Mouse (Mus musculus): Measurements from ENCODE around the gene Cryba2. TPM values are rescaled to one million over a fixed set of nuclear protein-coding genes. Genes with fewer than 3 reads are reported as not detected.

Cryba2 gene
- polyA plus RNA-seq, 1 experiment from 2014 or later, result 1.5 TPM

MicroRNAs encoded within 50 kb of the gene (microRNA counts, 519-probe panel; counts per million panel counts)
- microRNA mmu-miR-375, result 2,470 counts per million, percentile 56 among the panel's probes with 10 or more counts

Small RNAs within 50 kb of the gene (microRNA-seq; reads per million reads assigned to microRNA genes)
- 142 reads per million, percentile 58 among the genes with 10 or more reads in this experiment for gene Mir375

Other genes starting within 250 kb of the Cryba2 start
- 7.7 and 8.9 TPM in 2 replicates for gene Ttll4, start 231.4 kb downstream of the Cryba2 start, polyA plus RNA-seq (2015; fragmentation: Nextera tagmentation; extraction: Ambion mirVana)
- 2.9 and 3.2 TPM in 2 replicates for gene Cyp27a1, start 179.6 kb downstream of the Cryba2 start, polyA plus RNA-seq (2015; fragmentation: Nextera tagmentation; extraction: Ambion mirVana)
- 0.17 and 0.40 TPM in 2 replicates for gene Prkag3, start 143.9 kb downstream of the Cryba2 start, polyA plus RNA-seq (2015; fragmentation: Nextera tagmentation; extraction: Ambion mirVana)
- 5.7 and 6.4 TPM in 2 replicates for gene Wnt6, start 121.3 kb downstream of the Cryba2 start, polyA plus RNA-seq (2015; fragmentation: Nextera tagmentation; extraction: Ambion mirVana)
- gene Wnt10a, start 101.6 kb downstream of the Cryba2 start, polyA plus RNA-seq (2015; fragmentation: Nextera tagmentation; extraction: Ambion mirVana), result 0.09 and 0.20 TPM in 2 replicates
- 10.0 and 11.6 TPM in 2 replicates for gene Cdk5r2, start 38.2 kb downstream of the Cryba2 start, polyA plus RNA-seq (2015; fragmentation: Nextera tagmentation; extraction: Ambion mirVana)
- gene Fev, start 7.7 kb downstream of the Cryba2 start, polyA plus RNA-seq (2015; fragmentation: Nextera tagmentation; extraction: Ambion mirVana), result 0.73 TPM in 1 of 2 replicates, not detected in the other
- gene Cfap65, start 42.5 kb upstream of the Cryba2 start, polyA plus RNA-seq (2015; fragmentation: Nextera tagmentation; extraction: Ambion mirVana), result 0.41 and 0.43 TPM in 2 replicates
- 0.84 and 3.0 TPM in 2 replicates for gene Ihh, start 58.5 kb upstream of the Cryba2 start, polyA plus RNA-seq (2015; fragmentation: Nextera tagmentation; extraction: Ambion mirVana)
- gene Nhej1, start 232.1 kb upstream of the Cryba2 start, polyA plus RNA-seq (2015; fragmentation: Nextera tagmentation; extraction: Ambion mirVana), result 6.0 and 7.1 TPM in 2 replicates
- gene Slc23a3, start 240.7 kb upstream of the Cryba2 start, polyA plus RNA-seq (2015; fragmentation: Nextera tagmentation; extraction: Ambion mirVana), result not detected in 2 replicates
- 46.3 and 48.9 TPM in 2 replicates for gene Cnppd1, start 249.6 kb upstream of the Cryba2 start, polyA plus RNA-seq (2015; fragmentation: Nextera tagmentation; extraction: Ambion mirVana)
- 133 and 140 TPM in 2 replicates for gene Retreg2, start 249.6 kb upstream of the Cryba2 start, polyA plus RNA-seq (2015; fragmentation: Nextera tagmentation; extraction: Ambion mirVana)